Mouse (Mus musculus): ENCODE measurements at regions not wholly inside any gene's neighbourhood (a gene's known extent, or its start where the extent isn't known, plus 50 kb on each side); places are given as distances from the start of the nearest gene placed in this dataset.

GRCm38 (mm10) chr2:75567131-75567530 lies 91.9 kb upstream of the Hnrnpa3 start:
- no peak for ATAC-seq (ENCODE audit: low FRiP score, low TSS enrichment)
- no peak for TF ChIP-seq EP300 (optimal IDR thresholded peaks at IDR 0.05)
- TF ChIP-seq CTCF (IDR thresholded peaks at IDR 0.05; ENCODE audit: low read depth): no peak
- Histone ChIP-seq H3K4me2 (replicated peaks; ENCODE audit: low read depth) (no peak overlapping the region), H3K4me3 (ENCODE audit: low read depth, low read length) (no peak overlapping the region), H3K27me3 (ENCODE audit: control insufficient read depth, insufficient read depth, low read length) (no peaks in the 10 kb centered on the region), H3K36me3 (ENCODE audit: control insufficient read depth, insufficient read depth, low read length) (no peaks in the 10 kb centered on the region), H3K27ac (replicated peaks) (no peak overlapping the region), H3K9ac (ENCODE audit: low read length) (no peak overlapping the region), H3K4me1 (replicated peaks; ENCODE audit: control insufficient read depth, insufficient read depth) (no peaks in the 10 kb centered on the region), H3K9me3 (ENCODE audit: control insufficient read depth, low read length) (no peaks in the 10 kb centered on the region)
- no peak for DNase-seq (ENCODE audit: low spot score)
- WGBS: 74% methylated on average over 4 of the region's 4 CpGs

DNA sequence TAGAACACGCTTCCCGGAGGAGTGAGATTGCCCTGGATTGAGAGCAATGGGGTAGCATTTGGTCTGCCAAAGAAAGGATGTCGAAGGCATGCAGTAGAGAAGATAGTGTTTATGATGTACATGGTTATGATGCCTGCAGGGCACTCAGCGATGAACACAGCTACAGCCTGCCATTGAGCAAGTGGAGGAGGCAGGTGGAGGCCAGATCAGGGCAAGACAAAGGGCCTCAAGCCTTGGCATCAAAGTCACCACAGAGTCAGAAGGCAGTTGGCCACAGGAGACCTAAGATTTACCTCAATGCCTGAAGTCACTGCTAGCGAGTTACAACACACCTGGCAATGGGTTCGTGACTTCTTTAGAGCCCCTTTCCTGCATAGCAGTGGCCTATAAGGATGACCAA lies 89.3 kb upstream of the Hnrnpa3 start:
- H3K9ac ChIP-seq (ENCODE audit: low read length): no peak overlapping the region
- H3K36me3 ChIP-seq (ENCODE audit: control insufficient read depth, insufficient read depth, low read length): no peaks in the 10 kb centered on the region
- no peak for TF ChIP-seq EP300 (optimal IDR thresholded peaks at IDR 0.05)
- no peak for TF ChIP-seq CTCF (IDR thresholded peaks at IDR 0.05; ENCODE audit: low read depth)
- ATAC-seq (ENCODE audit: low FRiP score, low TSS enrichment) (no peak), DNase-seq (ENCODE audit: low spot score) (no peak)
- WGBS: 92% methylated on average over 6 of the region's 6 CpGs
- no peaks in the 10 kb centered on the region for H3K9me3 ChIP-seq (ENCODE audit: control insufficient read depth, low read length)
- H3K27me3 ChIP-seq (ENCODE audit: control insufficient read depth, insufficient read depth, low read length): no peaks in the 10 kb centered on the region
- no peak overlapping the region for H3K4me3 ChIP-seq (ENCODE audit: low read depth, low read length)
- H3K4me1 ChIP-seq (replicated peaks; ENCODE audit: control insufficient read depth, insufficient read depth): no peaks in the 10 kb centered on the region
- H3K27ac ChIP-seq (replicated peaks): no peak overlapping the region
- H3K4me2 ChIP-seq (replicated peaks; ENCODE audit: low read depth): no peak overlapping the region

DNA sequence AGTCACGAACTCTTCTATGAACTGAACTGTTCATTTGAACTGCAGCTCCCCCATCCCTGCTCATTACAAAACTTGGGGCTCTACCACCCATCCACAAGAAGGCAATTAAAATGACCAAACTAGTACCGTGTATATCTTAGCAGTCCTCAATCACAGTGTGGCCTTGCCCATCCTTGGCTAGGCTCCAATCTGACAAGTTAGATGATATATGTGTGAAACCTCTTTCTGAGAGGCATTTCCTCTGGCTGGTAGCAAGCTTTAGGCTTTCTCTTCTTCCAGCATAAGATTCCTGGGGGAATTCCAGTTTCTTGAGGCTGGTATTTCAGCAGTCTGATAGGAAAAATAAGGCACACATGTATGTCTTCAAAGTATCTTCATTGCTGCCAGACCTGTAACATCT lies 88.8 kb upstream of the Hnrnpa3 start:
- Histone ChIP-seq H3K4me1 (replicated peaks; ENCODE audit: control insufficient read depth, insufficient read depth) (no peaks in the 10 kb centered on the region), H3K36me3 (ENCODE audit: control insufficient read depth, insufficient read depth, low read length) (no peaks in the 10 kb centered on the region), H3K27me3 (ENCODE audit: control insufficient read depth, insufficient read depth, low read length) (no peaks in the 10 kb centered on the region), H3K4me2 (replicated peaks; ENCODE audit: low read depth) (no peak overlapping the region), H3K27ac (replicated peaks) (no peak overlapping the region), H3K9me3 (ENCODE audit: control insufficient read depth, low read length) (no peaks in the 10 kb centered on the region), H3K9ac (ENCODE audit: low read length) (no peak overlapping the region), H3K4me3 (ENCODE audit: low read depth, low read length) (no peak overlapping the region)
- TF ChIP-seq EP300 (optimal IDR thresholded peaks at IDR 0.05) (no peak), CTCF (IDR thresholded peaks at IDR 0.05; ENCODE audit: low read depth) (no peak)
- no peak for DNase-seq (ENCODE audit: low spot score)
- ATAC-seq (ENCODE audit: low FRiP score, low TSS enrichment): no peak
- 62% methylated on average over 2 of the region's 2 CpGs for WGBS

DNA sequence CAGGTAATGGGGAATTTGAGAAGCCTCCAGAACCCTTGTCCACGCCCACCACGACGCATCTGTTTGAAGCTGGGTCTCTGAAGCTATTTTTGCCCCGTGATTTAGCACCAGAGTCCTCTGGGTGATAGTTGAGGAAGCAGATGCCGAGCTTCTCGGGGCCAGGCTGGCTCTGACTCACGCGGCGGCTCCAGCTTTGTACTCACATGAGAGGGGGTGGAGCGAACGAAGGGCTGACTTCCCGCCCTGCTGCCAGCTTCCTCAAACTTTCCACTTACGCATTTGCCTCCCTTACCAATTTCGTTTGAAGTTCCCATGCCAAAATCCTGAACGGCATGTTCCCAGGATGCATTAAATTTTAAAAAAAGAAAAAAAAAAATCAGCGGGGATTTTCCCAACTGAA lies 74.1 kb upstream of the Hnrnpa3 start:
- no peaks in the 10 kb centered on the region for H3K9me3 ChIP-seq (ENCODE audit: control insufficient read depth, low read length)
- DNase-seq (ENCODE audit: low spot score) (peak; percentile 86), ATAC-seq (ENCODE audit: low FRiP score, low TSS enrichment) (peak; percentile 92)
- TF ChIP-seq EP300 (optimal IDR thresholded peaks at IDR 0.05) (no peak), CTCF (IDR thresholded peaks at IDR 0.05; ENCODE audit: low read depth) (no peak)
- under 1% methylated on average over 16 of the region's 16 CpGs for WGBS
- no peaks in the 10 kb centered on the region for H3K27me3 ChIP-seq (ENCODE audit: control insufficient read depth, insufficient read depth, low read length)
- H3K36me3 ChIP-seq (ENCODE audit: control insufficient read depth, insufficient read depth, low read length): no peaks in the 10 kb centered on the region
- H3K4me1 ChIP-seq (replicated peaks; ENCODE audit: control insufficient read depth, insufficient read depth): 0 out of 2 replicates have a peak, but pooled peaks cover 2% of the 10 kb centered on the region
- no peak overlapping the region; the same call in 1 of the 2 replicates for H3K9ac ChIP-seq (ENCODE audit: low read length)
- H3K27ac ChIP-seq (replicated peaks): no peak overlapping the region
- peak overlapping the region; percentile 19 for H3K4me3 ChIP-seq (ENCODE audit: low read depth, low read length)
- H3K4me2 ChIP-seq (replicated peaks; ENCODE audit: low read depth): peak overlapping the region; percentile 48

- Histone ChIP-seq H3K9ac (ENCODE audit: low read length) (no peak overlapping the region), H3K9me3 (ENCODE audit: control insufficient read depth, low read length) (no peaks in the 10 kb centered on the region), H3K27ac (replicated peaks) (no peak overlapping the region), H3K4me2 (replicated peaks; ENCODE audit: low read depth) (no peak overlapping the region), H3K36me3 (ENCODE audit: control insufficient read depth, insufficient read depth, low read length) (no peaks in the 10 kb centered on the region), H3K27me3 (ENCODE audit: control insufficient read depth, insufficient read depth, low read length) (no peaks in the 10 kb centered on the region; the same call in 1 of the 2 replicates), H3K4me3 (ENCODE audit: low read depth, low read length) (no peak overlapping the region), H3K4me1 (replicated peaks; ENCODE audit: control insufficient read depth, insufficient read depth) (0 out of 2 replicates have a peak, but pooled peaks cover 3% of the 10 kb centered on the region)
- ATAC-seq (ENCODE audit: low FRiP score, low TSS enrichment): 0 out of 2 replicates have a peak, but pooled peaks have one; percentile 25
- peak; percentile 37 for DNase-seq (ENCODE audit: low spot score)
- TF ChIP-seq EP300 (optimal IDR thresholded peaks at IDR 0.05) (no peak), CTCF (IDR thresholded peaks at IDR 0.05; ENCODE audit: low read depth) (peak; percentile 95)
- WGBS: 2% methylated on average over 6 of the region's 6 CpGs
Observed at GRCm38 (mm10) chr2:75588572-75588971, 70.5 kb upstream of the Hnrnpa3 start.

DNA sequence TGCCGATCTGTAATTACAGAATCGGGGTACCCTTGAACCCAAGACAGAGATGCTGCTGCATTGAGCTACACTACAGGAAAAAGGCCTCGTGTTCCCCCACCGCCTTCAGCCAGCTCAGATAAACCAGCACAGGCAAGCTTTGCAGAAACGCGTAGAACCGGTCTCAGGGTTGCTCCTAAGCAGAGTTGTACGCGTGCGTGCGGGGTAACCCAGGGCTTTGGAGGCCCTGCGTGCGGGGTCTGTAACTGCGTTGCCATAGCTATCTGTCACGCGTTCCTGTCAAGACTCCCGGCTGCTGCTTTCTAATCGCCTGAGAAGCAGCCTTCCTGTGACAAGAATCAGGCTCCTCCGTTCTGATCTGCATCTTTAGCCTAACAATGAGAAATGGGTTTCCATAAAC lies 69.6 kb upstream of the Hnrnpa3 start:
- Histone ChIP-seq H3K9me3 (ENCODE audit: control insufficient read depth, low read length) (no peaks in the 10 kb centered on the region), H3K36me3 (ENCODE audit: control insufficient read depth, insufficient read depth, low read length) (no peaks in the 10 kb centered on the region), H3K27ac (replicated peaks) (no peak overlapping the region), H3K4me2 (replicated peaks; ENCODE audit: low read depth) (peak overlapping the region; percentile 37), H3K27me3 (ENCODE audit: control insufficient read depth, insufficient read depth, low read length) (no peaks in the 10 kb centered on the region; the same call in 1 of the 2 replicates), H3K4me1 (replicated peaks; ENCODE audit: control insufficient read depth, insufficient read depth) (0 out of 2 replicates have a peak, but pooled peaks cover 3% of the 10 kb centered on the region), H3K4me3 (ENCODE audit: low read depth, low read length) (no peak overlapping the region), H3K9ac (ENCODE audit: low read length) (no peak overlapping the region)
- peak; percentile 55 for DNase-seq (ENCODE audit: low spot score)
- 9% methylated on average over 19 of the region's 19 CpGs for WGBS
- no peak for TF ChIP-seq CTCF (IDR thresholded peaks at IDR 0.05; ENCODE audit: low read depth)
- TF ChIP-seq EP300 (optimal IDR thresholded peaks at IDR 0.05): no peak
- ATAC-seq (ENCODE audit: low FRiP score, low TSS enrichment): peak; percentile 34; the same call in 1 of the 2 replicates

Data from stomach, postnatal 0 days (tissue).